Mouse (Mus musculus) frontal cortex, postnatal 36 days (tissue): ENCODE measurements at regions not wholly inside any gene's neighbourhood (a gene's known extent, or its start where the extent isn't known, plus 50 kb on each side); places are given as distances from the start of the nearest gene placed in this dataset.

Source experiments
- DNase-seq, 2 experiments: peaks; one replicate each; pipeline ENCODE4 v3.0.0; 2022; ENCODE audit warnings: low spot score in 2 of 2

- DNase-seq = no peak
Measured at GRCm38 (mm10) chr9:120765292-120765691, 163.7 kb upstream of the Ctnnb1 start.

GRCm38 (mm10) chr9:120766881-120767280 is 162.1 kb upstream of the Ctnnb1 start:
- DNase-seq = no peak

GRCm38 (mm10) chr9:120767396-120767795 is 161.6 kb upstream of the Ctnnb1 start:
- DNase-seq = no peak

DNA sequence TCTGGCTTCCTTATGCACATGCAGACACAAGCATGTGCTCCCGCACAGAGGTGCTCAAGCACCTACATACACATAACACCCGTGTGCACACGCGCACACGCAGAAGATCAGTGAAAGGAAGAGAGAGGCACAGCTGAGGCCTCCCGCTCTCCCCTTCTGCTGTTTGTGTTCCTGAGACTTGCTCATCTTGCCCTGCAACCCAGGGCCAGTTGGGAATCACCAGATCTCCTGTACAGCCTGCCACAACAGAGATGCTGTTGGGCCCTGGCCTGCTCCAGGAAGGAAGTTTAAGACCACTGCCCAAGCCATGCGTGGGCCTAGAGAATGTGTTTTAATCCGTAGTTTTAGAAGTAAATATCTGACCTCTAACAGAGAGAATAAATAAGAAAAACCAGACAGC is 160.0 kb upstream of the Ctnnb1 start:
- no peak for DNase-seq

DNA sequence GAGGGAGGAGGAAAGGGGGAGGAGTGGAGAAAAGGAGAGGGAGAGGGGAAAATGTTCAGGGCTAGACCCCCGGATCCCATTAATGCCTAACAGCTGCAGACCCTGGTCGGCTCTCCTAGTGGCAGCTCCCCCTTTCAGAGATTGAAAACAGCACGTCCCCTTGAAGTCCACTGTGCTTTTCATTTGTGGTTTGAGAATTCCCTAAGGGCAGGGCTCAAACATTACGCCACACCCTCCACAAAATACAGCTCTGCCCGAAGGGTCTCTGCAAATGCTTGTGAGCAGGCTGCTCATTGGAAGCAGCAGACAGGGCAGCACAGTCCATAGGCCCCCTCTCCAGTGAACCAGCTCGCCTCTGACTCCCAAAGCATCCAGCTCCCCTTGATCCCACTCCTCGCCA is 159.3 kb upstream of the Ctnnb1 start:
- no peak for DNase-seq

GRCm38 (mm10) chr9:120770886-120771285 is 158.1 kb upstream of the Ctnnb1 start:
- no peak for DNase-seq

GRCm38 (mm10) chr9:120771896-120772530 is 157.0 kb upstream of the Ctnnb1 start:
- DNase-seq = no peak

- no peak for DNase-seq
Measured at GRCm38 (mm10) chr9:120774251-120774650, 154.8 kb upstream of the Ctnnb1 start.

DNA sequence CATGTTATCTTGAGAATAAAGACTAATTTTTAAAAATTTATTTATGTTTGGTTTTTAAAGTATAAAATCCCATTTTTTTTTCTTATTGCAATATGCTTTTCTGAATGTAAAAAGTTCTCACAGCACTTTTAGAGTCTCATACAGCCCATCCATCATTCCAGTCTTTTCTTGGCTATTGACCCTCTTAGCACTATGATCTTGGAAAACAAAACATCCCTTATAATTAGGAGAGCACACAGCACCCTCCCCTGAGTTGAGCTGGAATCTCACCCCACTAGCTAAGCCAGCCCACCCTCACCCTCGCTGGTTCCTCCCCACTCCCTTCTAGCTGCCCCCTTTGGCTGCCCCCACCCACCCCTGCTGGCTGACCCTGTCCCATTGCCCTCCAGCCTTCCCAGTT is 154.2 kb upstream of the Ctnnb1 start:
- no peak for DNase-seq

GRCm38 (mm10) chr9:120775721-120776120 is 153.3 kb upstream of the Ctnnb1 start:
- no peak for DNase-seq

GRCm38 (mm10) chr9:120776456-120777001 is 152.5 kb upstream of the Ctnnb1 start:
- no peak for DNase-seq

DNA sequence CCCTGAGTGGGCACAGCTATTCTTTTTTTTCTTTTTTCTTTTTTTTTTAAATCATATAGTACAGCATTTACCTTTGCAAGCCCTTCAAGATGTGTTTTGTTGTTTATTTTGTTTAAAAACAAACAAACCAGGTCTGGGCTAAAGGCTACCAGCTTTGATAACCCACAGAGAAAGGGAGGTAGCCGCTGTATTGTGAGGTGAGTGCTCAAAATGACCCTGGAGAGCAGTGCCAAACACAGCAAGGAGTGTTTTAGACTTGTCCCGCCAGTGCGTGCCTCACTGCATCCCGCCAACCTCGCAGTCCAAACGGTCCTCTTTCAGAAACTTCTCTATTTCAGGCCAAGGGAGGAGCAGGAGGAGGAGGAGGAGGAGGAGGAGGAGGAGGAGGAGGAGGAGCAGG is 152.0 kb upstream of the Ctnnb1 start:
- DNase-seq = no peak

- DNase-seq = no peak
Measured at GRCm38 (mm10) chr9:120777501-120777900, 151.5 kb upstream of the Ctnnb1 start.

DNA sequence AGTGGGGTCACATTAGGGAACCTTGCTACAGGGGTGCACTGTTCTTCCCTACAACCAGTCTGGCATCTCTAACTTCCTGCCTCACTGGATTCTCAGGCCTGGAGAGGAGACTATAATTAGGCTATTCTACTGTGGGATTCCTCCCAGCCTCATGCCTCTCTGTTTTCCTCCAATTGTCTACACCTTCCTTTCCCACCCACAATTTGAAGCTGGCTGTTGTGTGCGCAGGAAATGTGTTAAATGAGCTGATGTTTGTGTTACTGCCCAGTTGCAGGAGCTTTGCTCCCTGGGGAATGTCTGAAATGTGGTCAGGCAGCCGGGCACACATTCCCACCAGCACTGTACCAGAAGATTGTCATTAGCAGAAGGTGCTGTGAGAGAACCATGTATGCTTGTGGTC is 150.6 kb upstream of the Ctnnb1 start:
- no peak for DNase-seq

- no peak for DNase-seq
Measured at GRCm38 (mm10) chr9:120794210-120794609, 134.8 kb upstream of the Ctnnb1 start.

- no peak for DNase-seq
Measured at GRCm38 (mm10) chr9:120796111-120796880, 132.7 kb upstream of the Ctnnb1 start.

DNA sequence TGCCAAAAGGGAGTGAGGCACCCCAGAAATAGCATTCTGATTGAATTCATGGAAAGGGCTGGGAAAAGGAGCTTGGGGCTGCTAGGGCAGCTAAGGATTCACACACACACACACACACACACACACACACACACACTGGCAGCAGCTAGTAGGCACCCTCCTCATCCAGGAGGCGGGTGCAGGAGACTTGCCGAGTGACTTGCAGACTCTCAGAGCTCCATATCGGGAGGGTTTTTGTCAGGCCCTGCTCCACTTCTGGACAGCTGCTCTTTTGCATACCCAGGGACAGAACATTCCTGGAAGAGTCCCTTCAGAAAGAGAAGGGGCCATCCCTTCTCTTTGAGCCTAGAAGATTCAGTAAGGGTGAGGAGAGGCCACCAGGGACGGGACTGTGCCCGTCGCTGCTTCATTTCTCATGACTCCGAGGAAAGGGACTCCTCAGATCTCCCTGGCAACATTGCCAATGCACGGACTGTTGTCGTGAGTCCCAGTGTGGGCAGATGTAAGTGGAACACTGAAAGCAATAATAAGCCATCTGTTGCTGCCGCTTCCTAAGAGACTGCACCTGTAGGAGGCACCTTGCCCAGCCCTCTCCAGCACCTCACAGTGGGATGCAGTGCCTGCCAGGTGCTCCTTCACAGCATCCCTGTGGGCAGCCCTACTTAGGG is 130.9 kb upstream of the Ctnnb1 start:
- DNase-seq = peak; percentile 40 to 52

DNA sequence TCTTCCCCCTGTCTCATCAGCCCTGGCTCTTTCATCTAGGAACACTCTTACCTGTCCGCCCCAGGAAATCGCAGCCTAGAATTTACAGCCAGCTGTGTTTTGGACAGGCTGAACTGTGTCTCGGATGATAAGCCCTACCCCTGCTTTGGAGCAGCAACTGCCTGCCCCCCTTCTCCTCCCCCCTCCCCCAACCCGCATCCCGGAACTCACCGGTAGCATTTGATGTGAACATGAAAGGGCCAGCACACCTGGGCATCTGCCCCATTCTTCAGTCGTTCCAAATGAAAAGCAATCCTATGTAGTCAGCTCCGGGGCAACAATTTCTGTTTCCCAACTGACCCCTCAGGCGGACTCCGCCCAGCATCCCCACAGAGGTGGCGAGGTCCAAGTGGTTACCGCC is 130.1 kb upstream of the Ctnnb1 start:
- DNase-seq = no peak

GRCm38 (mm10) chr9:120802646-120803045 is 126.4 kb upstream of the Ctnnb1 start:
- no peak for DNase-seq

GRCm38 (mm10) chr9:120804760-120805294 is 124.2 kb upstream of the Ctnnb1 start:
- DNase-seq = no peak

- peak in 1 of 2 experiments; percentile 31 for DNase-seq
Measured at GRCm38 (mm10) chr9:120808741-120809425, 120.1 kb upstream of the Ctnnb1 start.

DNA sequence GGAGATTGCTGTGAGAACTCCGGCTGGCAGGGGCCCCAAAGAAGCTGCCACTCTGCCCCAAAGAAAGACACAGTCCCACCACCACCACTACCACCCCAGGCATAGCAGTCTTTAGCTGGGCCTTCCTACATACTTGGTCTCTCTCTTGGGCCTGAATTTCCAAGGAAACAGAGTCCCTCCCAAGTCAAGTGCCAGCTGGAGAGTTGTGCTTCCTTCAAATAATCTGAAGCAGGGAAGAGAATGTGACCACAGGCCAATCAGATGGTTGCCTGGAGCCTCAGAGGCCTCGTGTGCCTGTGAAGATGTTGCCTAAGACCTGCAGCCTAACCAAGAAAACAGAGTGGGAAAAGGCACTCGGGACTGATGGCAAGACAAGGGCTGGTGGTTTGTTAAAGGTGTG is 117.5 kb upstream of the Ctnnb1 start:
- no peak for DNase-seq
